Mouse (Mus musculus) heart, postnatal 0 days (tissue): ENCODE results near the gene Slc39a11. TPM values are rescaled to one million over a fixed set of nuclear protein-coding genes. Genes with fewer than 3 reads are reported as not detected.
A peak's percentile ranks its signal among the peaks of the same experiment; 100 is the strongest.

Experiments
- ATAC-seq: fragments of 200-750 bp; cut with Nextera tagmentation; 2 replicates; pipeline ENCODE4 v1.8.0; 2017; ENCODE audit warnings: low read depth, moderate number of reproducible peaks, moderate library complexity; ENCODE audit not compliant: insufficient read depth
- DNase-seq: peaks from one replicate; pipeline ENCODE4 v3.0.0-alpha.2; 2016; ENCODE audit warnings: low spot score
- H3K27ac ChIP-seq: fragments of 300-500 bp; sonication (generic); 2 replicates; pipeline ENCODE4 v1.5.1; 2014; ENCODE audit warnings: low read depth, mild to moderate bottlenecking
- H3K27me3 ChIP-seq: fragments of 300-500 bp; sonication (generic); 2 replicates; pipeline ENCODE4 v1.6.1; 2014; ENCODE audit warnings: low read length, mixed read lengths; ENCODE audit not compliant: control insufficient read depth, insufficient read depth
- H3K36me3 ChIP-seq: fragments of 300-500 bp; sonication (generic); replicated peaks from 2 replicates; pipeline ENCODE4 v1.6.1; 2014; ENCODE audit warnings: low read length, mixed read lengths; ENCODE audit not compliant: control insufficient read depth, insufficient read depth
- H3K4me1 ChIP-seq: fragments of 300-500 bp; sonication (generic); 2 replicates; pipeline ENCODE4 v1.6.1; 2014; ENCODE audit warnings: antibody characterized with exemption; ENCODE audit not compliant: control insufficient read depth, insufficient read depth
- H3K4me2 ChIP-seq: fragments of 300-500 bp; sonication (generic); 2 replicates; pipeline ENCODE4 v1.6.1; 2014; ENCODE audit warnings: low read depth, mild to moderate bottlenecking, low read length, moderate library complexity
- H3K4me3 ChIP-seq: fragments of 300-500 bp; sonication (generic); 2 replicates; pipeline ENCODE4 v1.5.1; 2014; ENCODE audit warnings: low read depth, low read length
- H3K9ac ChIP-seq: fragments of 300-500 bp; sonication (generic); replicated peaks from 2 replicates; pipeline ENCODE4 v1.6.1; 2014; ENCODE audit warnings: low read depth, low read length, mixed read lengths
- H3K9me3 ChIP-seq: fragments of 300-500 bp; sonication (generic); replicated peaks from 2 replicates; pipeline ENCODE4 v1.6.1; 2016; ENCODE audit warnings: low read length; ENCODE audit not compliant: control insufficient read depth
- CTCF ChIP-seq: IDR thresholded peaks from 2 replicates; pipeline ENCODE4 v1.5.1; 2016; ENCODE audit warnings: antibody characterized with exemption, control low read depth, low read depth
- EP300 ChIP-seq: IDR thresholded peaks from 2 replicates; pipeline ENCODE4 v1.6.1; 2016; ENCODE audit warnings: antibody characterized with exemption, low read depth
- WGBS: fragments of 180-500 bp; shearing (Covaris S2); extraction: QIAGEN DNeasy Blood & Tissue Kit; methylation state at CpG from one replicate; pipeline ENCODE4 v1.1.7; 2014; 5-methylcytosine and 5-hydroxymethylcytosine counted together
- polyA plus RNA-seq: library from polyadenylated mRNA; unstranded; fragments of >200 nt; fragmentation: Nextera tagmentation; extraction: Ambion mirVana; gene quantifications from 2 replicates; pipeline ENCODE4 v1.2.1, GENCODE M21; 2015
- total RNA-seq: library from RNA; depleted of rRNA; stranded (reverse); fragments of >200 nt; gene quantifications from 2 replicates; pipeline ENCODE4 v1.2.3, GENCODE M21; 2014; ENCODE audit warnings: low replicate concordance

The Slc39a11 gene
- total and polyA plus RNA-seq, 2 experiments from 2014 or later: 8.6 to 16.3 TPM

- no peak for DNase-seq
These were observed 310.1 kb downstream of the Slc39a11 start for GRCm38 (mm10) chr11:113339770-113340169.

GRCm38 (mm10) chr11:113338581-113338980 is 311.3 kb downstream of the Slc39a11 start:
- WGBS: 49% methylated on average over 5 of the region's 5 CpGs
- Histone ChIP-seq H3K9me3 (no peaks in the 10 kb centered on the region; the same call in 1 of the 2 replicates), H3K4me1 (no peaks in the 10 kb centered on the region), H3K4me2 (no peak overlapping the region), H3K9ac (no peak overlapping the region), H3K27ac (no peak overlapping the region), H3K27me3 (no peaks in the 10 kb centered on the region), H3K4me3 (no peak overlapping the region), H3K36me3 (no peaks in the 10 kb centered on the region)
- TF ChIP-seq CTCF: peak; percentile 7; the same call in 1 of the 2 replicates
- no peak for TF ChIP-seq EP300
- no peak for DNase-seq
- no peak for ATAC-seq

More at GRCm38 (mm10) chr11:113339770-113340169, 310.1 kb downstream of the Slc39a11 start:
- TF ChIP-seq EP300 (no peak), CTCF (no peak)
- 80% methylated on average over 8 of the region's 8 CpGs for WGBS
- Histone ChIP-seq H3K9me3 (no peaks in the 10 kb centered on the region; the same call in 1 of the 2 replicates), H3K27ac (no peak overlapping the region), H3K27me3 (no peaks in the 10 kb centered on the region), H3K4me3 (no peak overlapping the region), H3K36me3 (no peaks in the 10 kb centered on the region), H3K9ac (no peak overlapping the region), H3K4me2 (no peak overlapping the region), H3K4me1 (no peaks in the 10 kb centered on the region)
- no peak for ATAC-seq

GRCm38 (mm10) chr11:113335706-113336105 is 314.2 kb downstream of the Slc39a11 start:
- 68% methylated on average over 5 of the region's 5 CpGs for WGBS
- no peaks in the 10 kb centered on the region for H3K27me3 ChIP-seq
- no peak overlapping the region for H3K9ac ChIP-seq
- H3K4me3 ChIP-seq: no peak overlapping the region
- no peak overlapping the region for H3K4me2 ChIP-seq
- no peaks in the 10 kb centered on the region for H3K4me1 ChIP-seq
- no peaks in the 10 kb centered on the region for H3K36me3 ChIP-seq
- TF ChIP-seq CTCF (no peak), EP300 (no peak)
- ATAC-seq: no peak
- DNase-seq: no peak
- H3K27ac ChIP-seq: no peak overlapping the region
- H3K9me3 ChIP-seq: no peaks in the 10 kb centered on the region

GRCm38 (mm10) chr11:113334444-113334881 is 315.4 kb downstream of the Slc39a11 start:
- no peak for DNase-seq
- no peak overlapping the region for H3K9ac ChIP-seq
- H3K27ac ChIP-seq: no peak overlapping the region
- TF ChIP-seq EP300: no peak
- no peak for TF ChIP-seq CTCF
- H3K4me2 ChIP-seq: no peak overlapping the region
- no peak overlapping the region for H3K4me3 ChIP-seq
- ATAC-seq: no peak; the same call in 1 of the 2 replicates
- no peaks in the 10 kb centered on the region for H3K27me3 ChIP-seq
- 39% methylated on average over 5 of the region's 5 CpGs for WGBS
- H3K4me1 ChIP-seq: no peaks in the 10 kb centered on the region
- no peaks in the 10 kb centered on the region for H3K9me3 ChIP-seq
- H3K36me3 ChIP-seq: no peaks in the 10 kb centered on the region

- Histone ChIP-seq H3K9me3 (no peaks in the 10 kb centered on the region), H3K9ac (no peak overlapping the region), H3K4me2 (no peak overlapping the region), H3K36me3 (no peaks in the 10 kb centered on the region), H3K27ac (no peak overlapping the region), H3K4me1 (no peaks in the 10 kb centered on the region), H3K4me3 (no peak overlapping the region), H3K27me3 (no peaks in the 10 kb centered on the region)
- TF ChIP-seq EP300 (no peak), CTCF (no peak)
- no peak for DNase-seq
- ATAC-seq: no peak
- 83% methylated on average over 9 of the region's 9 CpGs for WGBS
These were observed 316.3 kb downstream of the Slc39a11 start for GRCm38 (mm10) chr11:113333535-113333934.

- Histone ChIP-seq H3K9ac (no peak overlapping the region), H3K27me3 (no peaks in the 10 kb centered on the region)
- no peak for TF ChIP-seq CTCF
These were observed 319.8 kb downstream of the Slc39a11 start for GRCm38 (mm10) chr11:113330061-113330591.

More at GRCm38 (mm10) chr11:113330061-113330591, 319.8 kb downstream of the Slc39a11 start:
- ATAC-seq (no peak), DNase-seq (no peak)
- no peak overlapping the region for H3K4me2 ChIP-seq
- no peaks in the 10 kb centered on the region for H3K36me3 ChIP-seq
- H3K4me1 ChIP-seq: no peaks in the 10 kb centered on the region
- 63% methylated on average over 13 of the region's 13 CpGs for WGBS
- no peaks in the 10 kb centered on the region for H3K9me3 ChIP-seq
- no peak overlapping the region for H3K27ac ChIP-seq
- H3K4me3 ChIP-seq: no peak overlapping the region
